Mouse (Mus musculus): ENCODE measurements around the gene Ldb1. TPM values are rescaled to one million over a fixed set of nuclear protein-coding genes. Genes with fewer than 3 reads are reported as not detected.
"Not testable (repeated sequence)": the region's sequence is repeated elsewhere in the genome, so short reads cannot be mapped to it uniquely, and the experiment has no call there.

Gene Ldb1
- polyA plus RNA-seq, 1 experiment from 2014 or later: 79.6 TPM

DNA sequence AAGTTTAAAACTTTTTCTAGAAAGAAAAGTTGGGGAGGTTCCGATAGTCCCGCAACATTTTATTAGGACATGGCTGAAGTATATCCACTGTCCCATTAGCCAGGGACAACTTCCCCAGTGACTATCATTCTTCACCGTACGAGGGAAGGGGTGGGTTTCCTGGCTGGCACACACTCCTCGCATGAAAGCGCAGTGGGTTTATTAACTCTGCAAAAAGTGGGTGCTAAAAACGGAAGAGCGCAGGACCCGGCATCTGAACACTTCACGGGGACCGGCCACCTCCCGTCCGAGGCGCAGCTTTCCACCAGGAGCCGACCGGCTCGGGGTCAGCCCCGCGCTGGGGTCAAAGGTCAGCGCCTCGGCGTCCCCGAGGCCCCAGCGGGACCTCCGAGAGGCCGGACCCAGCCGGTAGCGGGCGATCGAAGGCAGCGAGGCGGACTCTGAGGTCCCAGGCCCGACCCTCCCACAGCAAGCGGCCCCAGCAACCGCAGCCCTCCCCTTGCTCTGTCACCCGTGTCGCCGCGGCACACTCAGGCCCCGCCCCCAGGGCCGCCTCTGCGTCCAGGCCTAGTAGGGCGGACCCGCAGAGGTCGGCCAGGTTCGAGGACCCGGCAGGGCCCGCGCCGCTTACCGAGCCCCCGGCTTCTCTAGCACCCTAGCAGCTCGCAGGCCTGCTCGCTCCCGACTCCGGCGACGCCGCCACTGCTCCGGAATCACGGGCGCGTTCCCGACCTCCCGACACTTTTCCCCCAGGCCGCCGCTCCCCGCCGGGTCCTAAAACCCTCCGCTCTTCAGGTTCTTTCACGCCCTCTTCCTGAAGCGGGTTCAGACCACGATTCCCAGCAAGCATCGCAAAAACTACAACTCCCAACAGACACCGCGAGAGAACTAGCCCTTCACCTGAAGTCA, 47.0 kb downstream of the Ldb1 start, which contains the start of gene Armh3:
TSS of gene Armh3 (minus strand) at position 704 of the 909 bp plus-strand sequence.
- H3K4me2 ChIP-seq (replicated peaks; ENCODE audit: low read depth, low read length): peak within 1 kb of the TSS; percentile 56
- no peaks in the 10 kb centered on the region for H3K27me3 ChIP-seq (ENCODE audit: control insufficient read depth, insufficient read depth, low read length)
- no peaks in the 10 kb centered on the region for H3K36me3 ChIP-seq (ENCODE audit: control insufficient read depth, insufficient read depth, low read length)
- peaks cover 15% of the 10 kb centered on the region for H3K9me3 ChIP-seq (ENCODE audit: control insufficient read depth, low read length)
- peak within 1 kb of the TSS; percentile 75 for H3K4me3 ChIP-seq (ENCODE audit: low read length)
- H3K9ac ChIP-seq (ENCODE audit: low read depth, low read length): peak within 1 kb of the TSS; percentile 89
- WGBS: under 1% methylated on average over 66 of the region's 76 CpGs
- no peaks in the 10 kb centered on the region for H3K4me1 ChIP-seq (ENCODE audit: control insufficient read depth, insufficient read depth, low read length)
- peak within 1 kb of the TSS; percentile 95 for H3K27ac ChIP-seq (ENCODE audit: low read depth, low read length)
- ATAC-seq (ENCODE audit: low FRiP score, low TSS enrichment): peak; percentile 96

DNA sequence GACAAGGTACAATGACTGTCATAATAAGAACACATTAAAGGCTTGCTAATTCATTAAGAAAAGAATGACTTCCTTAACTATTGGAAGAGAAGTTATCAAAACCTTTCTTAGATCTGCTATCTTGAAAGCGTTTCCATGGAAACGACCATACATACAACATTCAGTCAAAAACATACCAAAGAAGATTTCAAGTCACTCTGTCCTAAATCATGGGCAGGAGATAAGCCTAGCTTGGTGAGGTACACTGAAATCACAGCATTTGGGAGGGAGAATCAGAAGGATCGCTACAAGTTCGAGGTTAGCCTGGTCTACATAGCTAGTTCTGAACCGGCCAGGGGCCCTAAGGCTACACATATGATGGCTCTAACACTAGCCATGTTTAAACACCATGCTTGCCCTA, 47.6 kb downstream of the Ldb1 start:
- ATAC-seq (ENCODE audit: low FRiP score, low TSS enrichment): no peak
- Histone ChIP-seq H3K4me1 (ENCODE audit: control insufficient read depth, insufficient read depth, low read length) (no peaks in the 10 kb centered on the region), H3K27me3 (ENCODE audit: control insufficient read depth, insufficient read depth, low read length) (no peaks in the 10 kb centered on the region), H3K9ac (ENCODE audit: low read depth, low read length) (peak overlapping the region; percentile 89), H3K4me2 (replicated peaks; ENCODE audit: low read depth, low read length) (peak overlapping the region; percentile 56), H3K4me3 (ENCODE audit: low read length) (peak overlapping the region; percentile 75), H3K27ac (ENCODE audit: low read depth, low read length) (peak overlapping the region; percentile 95; the same call in 1 of the 2 replicates), H3K36me3 (ENCODE audit: control insufficient read depth, insufficient read depth, low read length) (no peaks in the 10 kb centered on the region), H3K9me3 (ENCODE audit: control insufficient read depth, low read length) (peaks cover 15% of the 10 kb centered on the region)
- 60% methylated on average over 5 of the region's 5 CpGs for WGBS

DNA sequence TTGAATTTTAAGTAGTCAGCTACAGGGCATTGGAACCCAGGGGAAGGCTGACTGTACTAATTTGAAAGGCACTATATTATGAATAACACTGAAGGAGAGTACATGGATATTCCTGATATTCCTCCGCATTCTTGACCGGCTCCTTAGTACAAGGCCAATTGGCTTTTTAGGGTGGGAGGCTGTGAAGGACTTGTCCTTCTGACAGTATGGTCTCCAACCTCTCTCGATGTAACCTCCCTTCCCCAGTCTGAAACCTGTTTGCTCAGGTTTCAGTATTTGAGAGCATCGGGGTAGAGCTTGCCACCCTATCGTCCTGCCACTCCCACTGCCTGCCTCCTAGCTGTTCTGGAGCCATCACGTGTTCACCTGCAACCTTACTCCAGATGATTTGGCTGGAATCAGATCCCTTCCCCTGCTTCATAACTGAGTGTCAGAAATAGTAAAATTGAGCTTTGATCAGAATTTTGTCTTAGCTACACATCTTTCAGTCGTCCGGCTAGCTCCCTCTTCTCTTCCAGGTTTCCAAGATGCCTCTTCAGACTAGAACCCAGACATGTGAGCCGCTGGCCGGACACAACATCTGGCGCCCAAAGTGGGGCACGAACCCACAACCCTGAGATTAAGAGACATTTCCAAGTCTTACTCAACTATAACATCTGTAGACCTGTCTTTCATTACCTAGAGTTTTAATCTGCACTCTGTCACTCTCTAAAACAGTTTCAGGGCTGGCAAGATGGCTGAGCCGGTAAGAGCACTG, 50.9 kb downstream of the Ldb1 start:
- Histone ChIP-seq H3K9ac (ENCODE audit: low read depth, low read length) (no peak overlapping the region), H3K9me3 (ENCODE audit: control insufficient read depth, low read length) (peaks cover 15% of the 10 kb centered on the region), H3K4me2 (replicated peaks; ENCODE audit: low read depth, low read length) (no peak overlapping the region), H3K27ac (ENCODE audit: low read depth, low read length) (no peak overlapping the region), H3K4me1 (ENCODE audit: control insufficient read depth, insufficient read depth, low read length) (no peaks in the 10 kb centered on the region), H3K27me3 (ENCODE audit: control insufficient read depth, insufficient read depth, low read length) (no peaks in the 10 kb centered on the region), H3K36me3 (ENCODE audit: control insufficient read depth, insufficient read depth, low read length) (no peaks in the 10 kb centered on the region), H3K4me3 (ENCODE audit: low read length) (no peak overlapping the region)
- 95% methylated on average over 13 of the region's 13 CpGs for WGBS
- ATAC-seq (ENCODE audit: low FRiP score, low TSS enrichment): no peak

DNA sequence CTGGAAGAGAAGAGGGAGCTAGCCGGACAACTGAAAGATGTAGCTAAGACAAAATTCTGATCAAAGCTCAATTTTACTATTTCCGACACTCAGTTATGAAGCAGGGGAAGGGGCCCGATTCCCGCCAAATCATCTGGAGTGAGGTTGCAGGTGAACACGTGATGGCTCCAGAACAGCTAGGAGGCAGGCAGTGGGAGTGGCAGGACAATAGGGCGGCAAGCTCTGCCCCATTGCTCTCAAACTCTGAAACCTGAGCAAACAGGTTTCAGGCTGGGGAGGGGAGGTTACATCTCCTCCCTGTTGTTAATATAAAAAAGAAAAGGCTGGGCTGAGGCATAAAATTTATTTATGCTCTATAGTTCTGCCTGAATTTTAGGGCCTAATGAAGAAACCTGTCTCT, 51.6 kb downstream of the Ldb1 start:
- H3K4me3 ChIP-seq (ENCODE audit: low read length); H3K27ac ChIP-seq (ENCODE audit: low read depth, low read length); ATAC-seq (ENCODE audit: low FRiP score, low TSS enrichment); H3K36me3 ChIP-seq (ENCODE audit: control insufficient read depth, insufficient read depth, low read length); H3K27me3 ChIP-seq (ENCODE audit: control insufficient read depth, insufficient read depth, low read length); H3K4me1 ChIP-seq (ENCODE audit: control insufficient read depth, insufficient read depth, low read length); H3K4me2 ChIP-seq (replicated peaks; ENCODE audit: low read depth, low read length); H3K9ac ChIP-seq (ENCODE audit: low read depth, low read length): not testable (repeated sequence)
- peaks cover 15% of the 10 kb centered on the region for H3K9me3 ChIP-seq (ENCODE audit: control insufficient read depth, low read length)
- 74% methylated on average over 6 of the region's 6 CpGs for WGBS

- no peaks in the 10 kb centered on the region for H3K27me3 ChIP-seq (ENCODE audit: control insufficient read depth, insufficient read depth, low read length)
- no peaks in the 10 kb centered on the region for H3K4me1 ChIP-seq (ENCODE audit: control insufficient read depth, insufficient read depth, low read length)
- H3K36me3 ChIP-seq (ENCODE audit: control insufficient read depth, insufficient read depth, low read length): no peaks in the 10 kb centered on the region
- no peak overlapping the region for H3K4me3 ChIP-seq (ENCODE audit: low read length)
- no peak overlapping the region for H3K27ac ChIP-seq (ENCODE audit: low read depth, low read length)
- WGBS: 92% methylated on average over 3 of the region's 3 CpGs
- no peak overlapping the region for H3K9ac ChIP-seq (ENCODE audit: low read depth, low read length)
- peaks cover 15% of the 10 kb centered on the region for H3K9me3 ChIP-seq (ENCODE audit: control insufficient read depth, low read length)
- no peak overlapping the region for H3K4me2 ChIP-seq (replicated peaks; ENCODE audit: low read depth, low read length)
- no peak for ATAC-seq (ENCODE audit: low FRiP score, low TSS enrichment)
Measured at GRCm38 (mm10) chr19:45991171-45991570, 53.8 kb downstream of the Ldb1 start.

- no peaks in the 10 kb centered on the region for H3K36me3 ChIP-seq (ENCODE audit: control insufficient read depth, insufficient read depth, low read length)
- H3K27me3 ChIP-seq (ENCODE audit: control insufficient read depth, insufficient read depth, low read length): no peaks in the 10 kb centered on the region
- no peaks in the 10 kb centered on the region for H3K4me1 ChIP-seq (ENCODE audit: control insufficient read depth, insufficient read depth, low read length)
- H3K4me3 ChIP-seq (ENCODE audit: low read length): no peak overlapping the region
- no peak overlapping the region for H3K4me2 ChIP-seq (replicated peaks; ENCODE audit: low read depth, low read length)
- no peak for ATAC-seq (ENCODE audit: low FRiP score, low TSS enrichment)
- H3K9ac ChIP-seq (ENCODE audit: low read depth, low read length): no peak overlapping the region
- H3K9me3 ChIP-seq (ENCODE audit: control insufficient read depth, low read length): no peaks in the 10 kb centered on the region
- H3K27ac ChIP-seq (ENCODE audit: low read depth, low read length): no peak overlapping the region
- 97% methylated on average over 3 of the region's 3 CpGs for WGBS
Measured at GRCm38 (mm10) chr19:45988238-45988637, 56.8 kb downstream of the Ldb1 start.

GRCm38 (mm10) chr19:45984379-45984778, 60.6 kb downstream of the Ldb1 start:
- Histone ChIP-seq H3K4me3 (ENCODE audit: low read length) (no peak overlapping the region), H3K4me1 (ENCODE audit: control insufficient read depth, insufficient read depth, low read length) (no peaks in the 10 kb centered on the region), H3K9me3 (ENCODE audit: control insufficient read depth, low read length) (no peaks in the 10 kb centered on the region), H3K9ac (ENCODE audit: low read depth, low read length) (no peak overlapping the region), H3K36me3 (ENCODE audit: control insufficient read depth, insufficient read depth, low read length) (no peaks in the 10 kb centered on the region), H3K27me3 (ENCODE audit: control insufficient read depth, insufficient read depth, low read length) (no peaks in the 10 kb centered on the region), H3K27ac (ENCODE audit: low read depth, low read length) (no peak overlapping the region), H3K4me2 (replicated peaks; ENCODE audit: low read depth, low read length) (no peak overlapping the region)
- ATAC-seq (ENCODE audit: low FRiP score, low TSS enrichment): no peak

Data from kidney, embryonic 14.5 days (tissue).